Mouse (Mus musculus): ENCODE measurements around the gene Cgas. TPM values are rescaled to one million over a fixed set of nuclear protein-coding genes. Genes with fewer than 3 reads are reported as not detected.
A peak's percentile ranks its signal among the peaks of the same experiment; 100 is the strongest.

Gene Cgas
- polyA plus RNA-seq, 1 experiment: 1.2 TPM

- WGBS: 85% methylated on average over 8 of the region's 8 CpGs
- no peak for DNase-seq (ENCODE audit: low read depth, low spot score)
Observed at GRCm38 (mm10) chr9:78473588-78473987, 30.6 kb upstream of the Cgas start.

GRCm38 (mm10) chr9:78465725-78466124 is 22.7 kb upstream of the Cgas start:
- 80% methylated on average over 3 of the region's 3 CpGs for WGBS
- no peak for DNase-seq (ENCODE audit: low read depth, low spot score)

GRCm38 (mm10) chr9:78463337-78463736 is 20.3 kb upstream of the Cgas start:
- 89% methylated on average over 4 of the region's 4 CpGs for WGBS

GRCm38 (mm10) chr9:78457026-78457425 is 14.0 kb upstream of the Cgas start:
- DNase-seq (ENCODE audit: low read depth, low spot score): no peak
- WGBS: 91% methylated on average over 8 of the region's 8 CpGs

More at GRCm38 (mm10) chr9:78463337-78463736, 20.3 kb upstream of the Cgas start:
- no peak for DNase-seq (ENCODE audit: low read depth, low spot score)

GRCm38 (mm10) chr9:78451382-78451781 is 8.3 kb upstream of the Cgas start:
- no peak for DNase-seq (ENCODE audit: low read depth, low spot score)
- WGBS: 79% methylated on average over 4 of the region's 4 CpGs

- WGBS: 75% methylated on average over 5 of the region's 5 CpGs
- DNase-seq (ENCODE audit: low read depth, low spot score): no peak
Observed at GRCm38 (mm10) chr9:78450404-78450803, 7.4 kb upstream of the Cgas start.

GRCm38 (mm10) chr9:78447973-78448873 is 5.2 kb upstream of the Cgas start, which contains the start of the genes Mto1 and Gm17324:
Gene Mto1 (plus strand): TSS chr9:78448208.
Gene Gm17324 (minus strand): TSS chr9:78448786.
- WGBS: under 1% methylated on average over 96 of the region's 96 CpGs
- peak; percentile 61 for DNase-seq (ENCODE audit: low read depth, low spot score)

- no peak for DNase-seq (ENCODE audit: low read depth, low spot score)
- 34% methylated on average over 9 of the region's 9 CpGs for WGBS
Observed at GRCm38 (mm10) chr9:78447606-78447972, 4.6 kb upstream of the Cgas start.

GRCm38 (mm10) chr9:78442237-78442578 is 829 bp downstream of the Cgas start:
- WGBS: 7% methylated on average over 9 of the region's 9 CpGs

GRCm38 (mm10) chr9:78439426-78439825 is 3.6 kb downstream of the Cgas start:
- no peak for DNase-seq (ENCODE audit: low read depth, low spot score)
- WGBS: 71% methylated on average over 5 of the region's 5 CpGs

More at GRCm38 (mm10) chr9:78442237-78442578, 829 bp downstream of the Cgas start:
- DNase-seq (ENCODE audit: low read depth, low spot score): no peak

- no peak for DNase-seq (ENCODE audit: low read depth, low spot score)
- WGBS: 87% methylated on average over 5 of the region's 5 CpGs
Observed at GRCm38 (mm10) chr9:78432471-78432870, 10.6 kb downstream of the Cgas start.

- no peak for DNase-seq (ENCODE audit: low read depth, low spot score)
Observed at GRCm38 (mm10) chr9:78430486-78430885, 12.6 kb downstream of the Cgas start.

GRCm38 (mm10) chr9:78429551-78429950 is 13.5 kb downstream of the Cgas start:
- WGBS: 65% methylated on average over 2 of the region's 2 CpGs
- no peak for DNase-seq (ENCODE audit: low read depth, low spot score)

More at GRCm38 (mm10) chr9:78430486-78430885, 12.6 kb downstream of the Cgas start:
- 72% methylated on average over 6 of the region's 6 CpGs for WGBS

- DNase-seq (ENCODE audit: low read depth, low spot score): no peak
- 88% methylated on average over 4 of the region's 4 CpGs for WGBS
Observed at GRCm38 (mm10) chr9:78428870-78429432, 14.1 kb downstream of the Cgas start.

- WGBS: 87% methylated on average over 6 of the region's 6 CpGs
Observed at GRCm38 (mm10) chr9:78428185-78428584, 14.9 kb downstream of the Cgas start.

GRCm38 (mm10) chr9:78427362-78427781 is 15.7 kb downstream of the Cgas start:
- DNase-seq (ENCODE audit: low read depth, low spot score): no peak
- 18% methylated on average over 27 of the region's 27 CpGs for WGBS

More at GRCm38 (mm10) chr9:78428185-78428584, 14.9 kb downstream of the Cgas start:
- DNase-seq (ENCODE audit: low read depth, low spot score): no peak

- DNase-seq (ENCODE audit: low read depth, low spot score): no peak
- WGBS: 74% methylated on average over 7 of the region's 7 CpGs
Observed at GRCm38 (mm10) chr9:78401596-78401995, 41.4 kb downstream of the Cgas start.

- DNase-seq (ENCODE audit: low read depth, low spot score): peak; percentile 40
- 29% methylated on average over 5 of the region's 5 CpGs for WGBS
Observed at GRCm38 (mm10) chr9:78400570-78400969, 42.5 kb downstream of the Cgas start.

- WGBS: 57% methylated on average over 9 of the region's 9 CpGs
- no peak for DNase-seq (ENCODE audit: low read depth, low spot score)
Observed at GRCm38 (mm10) chr9:78396517-78396916, 46.5 kb downstream of the Cgas start.

GRCm38 (mm10) chr9:78395630-78396351 is 47.2 kb downstream of the Cgas start, which contains the start of gene Ddx43:
Gene Ddx43 (plus strand): TSS chr9:78395777.
- WGBS: 2% methylated on average over 92 of the region's 93 CpGs
- no peak for DNase-seq (ENCODE audit: low read depth, low spot score)

All from large intestine, adult 2 months (tissue).